Mouse (Mus musculus): ENCODE measurements at regions not wholly inside any gene's neighbourhood (a gene's known extent, or its start where the extent isn't known, plus 50 kb on each side); places are given as distances from the start of the nearest gene placed in this dataset.

GRCm38 (mm10) chr2:50954361-50955066 is 194.4 kb downstream of the Rnd3 start:
- no peak for TF ChIP-seq POLR2A (IDR thresholded peaks at IDR 0.05; ENCODE audit: borderline replicate concordance, extremely low read depth, low read depth, low read length)
- TF ChIP-seq CTCF (IDR thresholded peaks at IDR 0.05; ENCODE audit: insufficient read depth, low read length), result no peak

Data from lung, adult 2 months (tissue).